Mouse (Mus musculus) testis, adult 2 months (tissue): ENCODE results near the gene Araf. TPM values are rescaled to one million over a fixed set of nuclear protein-coding genes. Genes with fewer than 3 reads are reported as not detected.

Experiments used
- H3K27ac ChIP-seq: fragments of 200-500 bp; 2 replicates; pipeline ENCODE4 v1.5.1; 2012; ENCODE audit warnings: low read depth, low read length; ENCODE audit not compliant: control insufficient read depth, insufficient read depth
- H3K27me3 ChIP-seq: fragments of 200-500 bp; 2 replicates; pipeline ENCODE4 v1.6.1; 2012; ENCODE audit warnings: mild to moderate bottlenecking, low read length, moderate library complexity; ENCODE audit not compliant: control insufficient read depth, insufficient read depth
- H3K36me3 ChIP-seq: fragments of 200-500 bp; 2 replicates; pipeline ENCODE4 v1.6.1; 2012; ENCODE audit warnings: mild to moderate bottlenecking, low read length; ENCODE audit not compliant: control insufficient read depth, insufficient read depth
- H3K4me1 ChIP-seq: fragments of 200-500 bp; 2 replicates; pipeline ENCODE4 v1.6.1; 2012; ENCODE audit warnings: low read length; ENCODE audit not compliant: control insufficient read depth, insufficient read depth
- H3K4me3 ChIP-seq: fragments of 200-500 bp; 2 replicates; pipeline ENCODE4 v1.5.1; 2012; ENCODE audit warnings: low read depth, mild to moderate bottlenecking, low read length, moderate library complexity, mixed read lengths; ENCODE audit not compliant: control insufficient read depth
- CTCF ChIP-seq: fragments of 200-500 bp; IDR thresholded peaks from 2 replicates; pipeline ENCODE4 v1.5.1; 2012; ENCODE audit warnings: low read depth, mild to moderate bottlenecking, inconsistent platforms, low read length, moderate library complexity; ENCODE audit not compliant: control insufficient read depth, insufficient read depth, insufficient replicate concordance
- POLR2A ChIP-seq: fragments of 200-500 bp; IDR thresholded peaks from 2 replicates; pipeline ENCODE4 v1.6.1; 2012; ENCODE audit warnings: low read depth, mild to moderate bottlenecking, inconsistent platforms, low read length, moderate library complexity; ENCODE audit not compliant: control insufficient read depth
- polyA plus RNA-seq: library from polyadenylated mRNA; depleted of rRNA; stranded (reverse); fragments of >200 nt; gene quantifications from 2 replicates; pipeline ENCODE4 v1.2.3, GENCODE M21; 2012; rRNA removed

Araf gene
- polyA plus RNA-seq: 25.5 and 29.4 TPM in 2 replicates

GRCm38 (mm10) chrX:20797681-20798080 is at the start of gene Araf:
TSS of gene Araf (plus strand) at chrX:20797814.
- H3K4me3 ChIP-seq: peak within 1 kb of the TSS; percentile 80
- no peaks in the 10 kb centered on the region for H3K27me3 ChIP-seq
- no peak within 1 kb of the TSS; the same call in 1 of the 2 replicates for H3K27ac ChIP-seq
- TF ChIP-seq CTCF (no peak), POLR2A (no peak)
- H3K36me3 ChIP-seq: no peaks in the 10 kb centered on the region
- H3K4me1 ChIP-seq: no peaks in the 10 kb centered on the region

GRCm38 (mm10) chrX:20748829-20749228 is 48.8 kb upstream of the Araf start:
- Histone ChIP-seq H3K36me3 (no peaks in the 10 kb centered on the region), H3K4me1 (no peaks in the 10 kb centered on the region), H3K27me3 (no peaks in the 10 kb centered on the region), H3K27ac (no peak overlapping the region), H3K4me3 (no peak overlapping the region)
- TF ChIP-seq POLR2A (no peak), CTCF (no peak)

GRCm38 (mm10) chrX:20761201-20761600 is 36.4 kb upstream of the Araf start:
- Histone ChIP-seq H3K27me3 (no peaks in the 10 kb centered on the region), H3K4me1 (no peaks in the 10 kb centered on the region), H3K27ac (no peak overlapping the region), H3K4me3 (no peak overlapping the region), H3K36me3 (no peaks in the 10 kb centered on the region)
- no peak for TF ChIP-seq CTCF
- no peak for TF ChIP-seq POLR2A

- TF ChIP-seq POLR2A: no peak
- peak; percentile 74; the same call in 1 of the 2 replicates for TF ChIP-seq CTCF
- Histone ChIP-seq H3K27me3 (no peaks in the 10 kb centered on the region), H3K36me3 (no peaks in the 10 kb centered on the region), H3K4me1 (no peaks in the 10 kb centered on the region; the same call in 1 of the 2 replicates), H3K27ac (no peak overlapping the region), H3K4me3 (no peak overlapping the region)
Observed at GRCm38 (mm10) chrX:20770697-20771381, 26.8 kb upstream of the Araf start.

GRCm38 (mm10) chrX:20771666-20772065 is 25.9 kb upstream of the Araf start:
- no peak overlapping the region for H3K4me3 ChIP-seq
- TF ChIP-seq POLR2A: no peak
- no peak for TF ChIP-seq CTCF
- H3K4me1 ChIP-seq: no peaks in the 10 kb centered on the region; the same call in 1 of the 2 replicates
- H3K36me3 ChIP-seq: no peaks in the 10 kb centered on the region
- no peaks in the 10 kb centered on the region for H3K27me3 ChIP-seq
- H3K27ac ChIP-seq: no peak overlapping the region

GRCm38 (mm10) chrX:20775271-20776016 is 22.2 kb upstream of the Araf start:
- H3K27ac ChIP-seq: no peak overlapping the region
- H3K4me3 ChIP-seq: peak overlapping the region; percentile 36

GRCm38 (mm10) chrX:20777619-20778018 is 20.0 kb upstream of the Araf start:
- TF ChIP-seq POLR2A: no peak
- TF ChIP-seq CTCF: no peak
- Histone ChIP-seq H3K27ac (no peak overlapping the region), H3K4me1 (no peaks in the 10 kb centered on the region; the same call in 1 of the 2 replicates), H3K36me3 (no peaks in the 10 kb centered on the region), H3K4me3 (no peak overlapping the region), H3K27me3 (no peaks in the 10 kb centered on the region)

More at GRCm38 (mm10) chrX:20775271-20776016, 22.2 kb upstream of the Araf start:
- no peaks in the 10 kb centered on the region; the same call in 1 of the 2 replicates for H3K4me1 ChIP-seq
- TF ChIP-seq POLR2A: no peak
- TF ChIP-seq CTCF: no peak
- H3K36me3 ChIP-seq: no peaks in the 10 kb centered on the region
- H3K27me3 ChIP-seq: no peaks in the 10 kb centered on the region
